In genomic region chr13:83099908-83100307, GRCm38 (mm10) we compare ENCODE assay signal across 27 mouse cellular contexts.
"Had no signal": no experiment of that assay in that cellular context is flagged by ENCODE, and none has a peak within 500 bp of the region (broad histone marks: within the 10 kb centered on the region; RNA-seq: fewer than 3 reads in every experiment).

No protein-coding gene starts in this region.

- ATAC-seq: hindbrain, embryonic 16.5 days; inflammation-experienced regulatory T-cells, adult 6 months; intestine, embryonic 15.5 days; intestine, postnatal 0 days had no signal

- H3K9ac ChIP-seq: heart, embryonic 12.5 days; hindbrain, embryonic 12.5 days; hindbrain, embryonic 14.5 days; intestine, embryonic 15.5 days; limb, embryonic 12.5 days; liver, embryonic 13.5 days; liver, embryonic 15.5 days had no signal

- H3K4me2 ChIP-seq: heart, embryonic 12.5 days; hindbrain, embryonic 12.5 days; hindbrain, embryonic 14.5 days; intestine, embryonic 15.5 days; limb, embryonic 12.5 days; liver, embryonic 11.5 days; liver, embryonic 13.5 days; liver, embryonic 15.5 days had no signal

- H3K27ac ChIP-seq: gastrocnemius, adult 2 months; heart, adult 2 months; hindbrain, embryonic 10.5 days; hindbrain, embryonic 12.5 days; hindbrain, embryonic 14.5 days; intestine, embryonic 15.5 days; layer of hippocampus, adult 2 months; limb, embryonic 10.5 days; limb, embryonic 12.5 days; liver, embryonic 13.5 days; liver, embryonic 15.5 days had no signal

- DNase-seq: gastrocnemius, adult 2 months; gastrocnemius, postnatal 10 days; gastrocnemius, postnatal 36 days; heart, adult 11 months; heart, adult 2 months; heart, postnatal 10 days; heart, postnatal 4 days; kidney, adult 18-20 months; kidney, adult 8-10 months; kidney, postnatal 10 days; kidney, postnatal 25 days; kidney, postnatal 4 days; liver; liver, embryonic 13.5 days had no signal

- H3K4me3 ChIP-seq: gastrocnemius, adult 2 months; heart, adult 2 months; heart, embryonic 12.5 days; hindbrain, embryonic 10.5 days; hindbrain, embryonic 12.5 days; intestine, embryonic 15.5 days; layer of hippocampus, adult 2 months; limb, embryonic 10.5 days; limb, embryonic 12.5 days; liver, embryonic 13.5 days; liver, embryonic 15.5 days had no signal

- H3K9me3 ChIP-seq: heart, embryonic 12.5 days; hindbrain, embryonic 10.5 days; hindbrain, embryonic 12.5 days; intestine, embryonic 15.5 days; limb, embryonic 10.5 days; limb, embryonic 12.5 days; liver, embryonic 13.5 days; liver, embryonic 15.5 days had no signal

- H3K27me3 ChIP-seq: heart, embryonic 12.5 days; hindbrain, embryonic 12.5 days; intestine, embryonic 15.5 days; limb, embryonic 12.5 days; liver, embryonic 13.5 days; liver, embryonic 15.5 days had no signal

- H3K4me1 ChIP-seq: heart, embryonic 12.5 days; hindbrain, embryonic 10.5 days; hindbrain, embryonic 12.5 days; intestine, embryonic 15.5 days; limb, embryonic 10.5 days; limb, embryonic 12.5 days; liver, embryonic 13.5 days; liver, embryonic 15.5 days had no signal

- H3K36me3 ChIP-seq: heart, embryonic 12.5 days; hindbrain, embryonic 10.5 days; hindbrain, embryonic 12.5 days; intestine, embryonic 15.5 days; limb, embryonic 10.5 days; limb, embryonic 12.5 days; liver, embryonic 13.5 days; liver, embryonic 15.5 days had no signal
